Mouse (Mus musculus): ENCODE measurements around the gene Manbal.

Gene Manbal

GRCm38 (mm10) chr2:157434041-157434440 is 66.6 kb downstream of the Manbal start:
- DNase-seq (ENCODE audit: low read depth, low spot score), result no peak

DNA sequence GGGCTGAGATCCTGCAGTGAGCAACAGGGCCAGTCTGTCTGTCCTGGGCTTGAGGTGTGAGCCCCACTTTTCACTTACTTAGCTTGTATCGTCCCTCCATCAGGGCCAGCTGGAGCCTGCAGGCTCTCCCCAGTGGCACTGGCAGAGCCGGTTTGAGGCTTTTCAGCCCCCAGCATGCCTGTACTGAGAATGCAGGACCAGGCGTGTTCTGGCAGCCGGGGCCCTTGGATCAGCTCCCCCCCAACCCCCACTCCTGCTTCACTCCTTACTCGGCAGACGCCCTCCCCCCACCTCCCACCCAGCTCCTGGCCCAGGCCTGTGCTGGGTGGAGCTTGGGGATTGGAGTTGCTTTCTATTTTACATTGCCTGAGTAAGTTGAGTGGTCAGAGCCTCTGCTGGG is 67.1 kb downstream of the Manbal start:
- DNase-seq (ENCODE audit: low read depth, low spot score), result no peak

DNA sequence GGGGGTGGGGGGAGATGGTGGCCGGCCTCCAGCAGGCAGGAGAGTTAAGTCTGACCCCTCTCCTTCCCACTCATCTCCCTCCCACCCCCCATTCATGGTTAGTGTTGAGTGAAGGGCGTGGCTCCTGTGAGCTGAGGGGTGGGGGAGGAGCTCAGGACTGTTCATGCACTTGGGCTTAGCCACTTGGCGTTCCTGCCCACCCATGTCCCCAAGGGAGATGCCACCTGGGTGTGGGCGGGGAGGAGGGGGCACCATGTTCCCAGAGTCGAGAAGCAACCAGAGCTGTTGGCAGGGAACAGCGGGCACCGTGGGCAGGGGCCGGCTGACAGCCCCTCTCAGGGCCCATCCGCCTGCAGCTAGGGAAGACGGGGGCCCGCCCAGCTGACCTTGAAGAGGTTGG is 69.1 kb downstream of the Manbal start:
- no peak for DNase-seq (ENCODE audit: low read depth, low spot score)

- DNase-seq (ENCODE audit: low read depth, low spot score), result no peak
Measured at GRCm38 (mm10) chr2:157437123-157437522, 69.7 kb downstream of the Manbal start.

DNA sequence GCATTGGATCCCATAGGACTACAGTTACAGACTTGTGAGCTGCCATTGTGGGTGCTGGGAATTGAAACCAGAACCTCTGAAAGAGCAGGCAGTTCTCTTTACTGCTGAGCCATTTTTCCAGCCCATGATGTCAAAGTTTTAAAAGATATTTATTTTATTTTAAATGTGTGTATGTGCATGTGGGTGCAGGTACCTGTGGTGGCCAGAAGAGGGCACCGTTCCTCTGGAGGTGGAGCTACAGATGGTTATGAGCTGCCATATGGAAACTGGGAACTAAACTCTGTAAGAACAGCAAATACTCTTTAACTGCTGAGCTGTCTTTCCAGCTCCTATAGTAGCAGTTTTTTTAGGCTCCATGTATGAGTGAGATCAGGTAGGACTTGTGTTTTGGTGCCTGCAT is 74.0 kb downstream of the Manbal start:
- DNase-seq (ENCODE audit: low read depth, low spot score), result no peak

Data from embryo, embryonic 11.5 days (tissue).